Mouse (Mus musculus) mesoderm, embryonic 11.5 days (tissue): ENCODE measurements around the gene Chchd3.

Experiments
- DNase-seq: peaks from one replicate; pipeline ENCODE4 v3.0.0-alpha.2; 2012; ENCODE audit warnings: low read depth, low spot score

The Chchd3 gene

DNA sequence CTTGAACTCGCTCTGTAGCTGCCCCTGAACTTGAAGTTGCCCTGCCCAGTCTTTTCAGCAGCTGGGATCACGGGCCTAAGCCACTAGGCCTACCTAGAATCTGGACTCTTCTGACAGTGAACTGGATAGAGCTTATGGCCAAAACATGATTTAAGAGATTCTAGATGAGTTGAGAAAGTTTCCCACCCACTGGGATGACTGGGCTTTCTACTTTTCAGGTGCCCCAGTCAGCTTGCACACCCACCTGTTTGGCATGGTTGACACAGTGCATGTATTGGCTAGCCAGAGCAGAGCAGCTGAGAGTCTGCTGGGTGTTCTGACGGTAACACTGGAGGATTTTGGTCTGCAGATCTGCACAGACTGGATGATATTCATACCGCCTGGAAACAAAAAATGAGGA is 256.4 kb downstream of the Chchd3 start:
- no peak for DNase-seq

DNA sequence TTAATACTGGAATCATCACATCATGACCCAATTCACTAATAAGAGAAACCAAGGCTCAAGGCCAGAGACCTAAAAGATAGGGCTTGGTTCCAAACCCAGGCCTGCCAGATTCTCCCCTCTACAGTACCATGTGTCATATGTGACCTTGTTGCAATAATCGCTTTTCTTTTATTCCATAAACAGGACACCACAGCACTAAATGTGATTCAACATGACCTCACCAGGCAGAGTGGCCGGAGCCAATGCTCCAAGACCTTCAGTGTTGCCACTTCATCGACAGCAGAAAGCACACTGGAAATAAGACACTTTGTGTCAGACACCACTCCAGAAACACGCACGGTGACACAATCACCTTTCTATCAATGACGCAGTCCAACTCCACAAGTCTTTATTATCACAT is 258.3 kb downstream of the Chchd3 start:
- DNase-seq, result no peak

DNA sequence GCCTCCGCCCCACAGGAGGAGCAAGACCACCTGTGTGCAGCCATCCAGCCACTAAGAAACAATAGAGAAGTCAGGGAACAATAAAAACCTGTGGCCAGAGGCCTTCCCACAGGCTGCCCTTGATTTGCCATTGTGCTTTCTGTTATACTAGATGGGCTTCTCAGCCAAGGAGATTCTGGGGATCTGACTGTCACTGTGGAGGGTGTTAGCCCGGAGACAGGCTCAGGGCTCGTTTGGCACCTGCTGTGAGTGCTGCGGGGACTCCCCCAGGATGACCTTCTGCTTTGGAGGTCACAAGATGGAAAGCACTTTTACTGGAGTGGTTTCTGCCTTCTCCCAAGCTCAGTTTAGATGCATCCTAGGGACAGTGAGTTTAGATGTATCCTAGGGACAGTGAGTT is 262.5 kb downstream of the Chchd3 start:
- DNase-seq, result no peak

DNA sequence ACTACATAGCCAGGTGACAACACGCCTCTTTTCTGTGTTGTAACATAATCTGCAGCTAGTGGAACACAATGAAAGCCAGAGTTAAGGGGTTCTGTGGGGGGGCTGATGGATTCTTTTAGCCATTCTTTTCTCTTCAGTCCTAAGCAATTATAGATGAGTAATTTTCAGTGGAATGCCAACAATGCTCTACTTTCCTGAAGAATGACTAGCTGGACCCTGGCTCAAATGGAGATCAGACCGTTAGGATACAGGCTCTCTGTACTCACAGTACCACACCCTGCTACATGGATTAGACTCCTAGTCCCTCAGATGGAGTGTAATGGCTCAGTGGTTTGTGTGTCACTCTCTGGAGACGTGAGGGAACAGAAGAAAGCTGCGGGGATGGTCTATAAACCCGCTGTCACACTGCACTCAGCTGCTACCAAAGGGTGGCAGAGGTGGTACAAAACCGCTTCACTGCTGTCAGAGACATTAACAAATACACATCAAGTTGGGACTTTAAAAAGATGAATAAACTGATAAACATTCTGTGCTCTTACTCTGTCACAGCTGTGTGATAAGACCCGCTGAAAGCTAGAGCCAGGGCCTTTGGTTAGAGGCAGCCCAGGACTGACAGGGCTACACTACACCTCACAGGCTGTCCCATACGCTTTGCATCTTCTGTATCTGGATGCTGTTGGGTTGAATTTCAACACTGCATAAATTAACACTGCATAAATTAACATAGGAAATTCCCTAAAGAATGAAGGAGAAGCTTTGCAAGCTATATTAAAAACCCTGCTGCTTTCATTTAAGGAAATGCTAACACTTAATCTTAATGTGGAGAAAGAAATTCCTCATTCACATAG is 264.2 kb downstream of the Chchd3 start:
- no peak for DNase-seq

DNA sequence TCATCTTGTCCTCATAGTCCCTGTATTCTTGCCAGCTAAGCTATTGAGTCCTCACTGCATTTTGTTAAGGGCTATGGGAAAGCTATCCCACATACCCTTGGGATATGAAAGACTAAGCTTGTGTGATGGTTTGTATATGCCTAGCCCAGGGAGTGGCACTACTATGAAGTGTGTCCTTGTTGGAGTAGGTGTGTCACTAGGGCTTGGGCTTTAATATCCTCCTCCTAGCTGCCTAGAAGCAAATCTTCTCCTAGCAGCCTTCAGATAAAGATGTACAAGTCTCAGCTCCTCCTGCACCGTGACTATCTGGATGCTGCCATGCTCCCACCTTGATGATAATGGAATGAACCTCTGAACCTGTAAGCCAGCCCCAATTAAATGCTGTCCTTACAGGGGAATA is 266.5 kb downstream of the Chchd3 start:
- no peak for DNase-seq

DNA sequence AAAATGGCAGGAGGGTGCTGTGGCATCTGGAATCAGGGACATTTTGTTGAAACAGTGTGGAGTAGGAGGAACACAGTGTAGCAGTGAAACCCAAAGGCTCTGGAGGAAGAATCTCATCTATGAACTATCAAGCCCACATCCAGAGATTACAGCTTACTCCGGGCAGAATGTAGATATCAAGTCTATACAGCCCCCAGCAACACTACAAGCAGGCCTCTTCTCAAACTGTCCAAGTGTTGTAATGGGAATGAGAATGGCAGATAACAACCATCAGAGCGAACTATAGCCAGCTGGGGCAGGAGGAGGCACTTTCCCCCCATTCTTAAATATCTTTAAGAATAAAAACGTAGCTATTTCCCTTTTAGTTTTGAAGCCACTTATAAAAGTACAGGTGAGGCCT is 266.9 kb downstream of the Chchd3 start:
- no peak for DNase-seq

DNA sequence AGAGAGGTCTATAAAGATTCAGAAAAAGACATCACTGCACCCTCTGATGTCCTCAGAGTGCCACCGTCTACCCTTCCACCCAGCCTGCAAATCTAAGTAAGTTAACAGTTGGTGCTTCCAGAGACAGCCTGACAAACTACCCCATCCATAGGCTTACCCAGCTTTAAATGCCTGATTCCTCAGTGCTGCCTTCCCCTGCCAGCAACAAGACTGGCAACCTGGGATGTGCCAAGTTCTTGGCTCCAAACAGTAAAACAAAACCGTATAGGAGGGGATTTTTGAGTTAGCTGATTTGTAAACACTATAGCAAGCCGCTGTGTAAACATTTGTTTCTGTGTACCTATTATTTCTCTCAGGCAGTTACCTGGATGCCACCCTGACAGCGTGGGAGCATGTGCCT is 269.6 kb downstream of the Chchd3 start:
- DNase-seq, result no peak

DNA sequence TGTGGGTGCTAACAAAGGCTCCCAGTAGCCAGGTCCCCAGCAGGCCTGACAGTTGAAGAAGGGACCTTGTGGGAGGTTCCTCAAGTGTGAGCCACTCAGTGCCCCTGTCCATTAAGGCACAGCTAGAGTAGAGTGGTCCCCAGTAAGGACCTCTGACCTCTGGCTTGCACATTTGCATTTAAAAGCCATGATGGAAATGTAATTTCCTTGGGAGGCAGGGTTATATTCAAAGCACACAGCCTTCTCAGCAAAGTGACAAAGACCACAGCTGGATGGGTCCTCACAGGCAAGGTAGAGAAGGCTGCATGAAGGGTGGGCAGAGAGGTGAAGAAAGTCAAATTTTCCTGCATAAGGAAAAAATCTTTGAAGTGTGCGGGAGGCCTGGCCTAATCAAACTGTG is 272.7 kb downstream of the Chchd3 start:
- no peak for DNase-seq

DNA sequence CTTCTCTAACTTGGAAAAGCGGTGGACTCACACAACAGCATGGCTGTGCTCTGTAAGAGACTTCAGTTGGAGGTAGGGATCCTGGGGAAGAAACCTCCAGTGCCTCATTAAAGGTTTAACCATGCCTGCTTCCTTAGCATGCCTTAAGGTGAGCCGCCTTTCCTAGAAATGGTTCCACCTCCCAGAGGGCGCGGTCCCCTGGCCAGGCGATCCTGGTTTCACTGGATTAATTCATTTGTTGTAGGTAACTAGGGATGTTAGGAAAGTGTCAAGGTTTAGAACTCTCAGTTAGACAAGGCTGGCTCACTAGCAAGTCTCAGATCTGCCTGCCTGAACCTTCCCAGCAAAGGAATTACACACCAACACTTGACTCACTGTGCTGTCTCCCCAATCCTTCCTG is 273.9 kb downstream of the Chchd3 start:
- DNase-seq, result no peak

DNA sequence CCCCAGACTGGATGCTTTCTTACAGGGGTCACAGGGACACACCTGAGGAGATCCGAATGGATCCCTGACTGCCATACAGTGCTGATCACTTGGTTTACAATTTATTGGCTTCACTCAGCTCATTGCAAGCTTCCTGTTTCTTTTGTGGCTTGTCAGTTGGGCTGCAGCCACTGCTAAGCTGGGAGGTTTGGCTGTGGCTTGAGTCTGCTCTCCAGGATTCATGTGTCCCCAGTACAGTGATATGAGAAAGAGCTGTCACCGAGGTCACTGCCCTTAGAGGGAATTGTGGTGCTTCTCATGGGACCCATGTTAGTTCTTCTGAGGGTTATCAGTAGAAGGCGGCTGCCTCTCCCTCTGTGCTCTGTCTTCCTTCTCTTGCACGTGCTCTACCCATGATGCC is 277.0 kb downstream of the Chchd3 start:
- no peak for DNase-seq

DNA sequence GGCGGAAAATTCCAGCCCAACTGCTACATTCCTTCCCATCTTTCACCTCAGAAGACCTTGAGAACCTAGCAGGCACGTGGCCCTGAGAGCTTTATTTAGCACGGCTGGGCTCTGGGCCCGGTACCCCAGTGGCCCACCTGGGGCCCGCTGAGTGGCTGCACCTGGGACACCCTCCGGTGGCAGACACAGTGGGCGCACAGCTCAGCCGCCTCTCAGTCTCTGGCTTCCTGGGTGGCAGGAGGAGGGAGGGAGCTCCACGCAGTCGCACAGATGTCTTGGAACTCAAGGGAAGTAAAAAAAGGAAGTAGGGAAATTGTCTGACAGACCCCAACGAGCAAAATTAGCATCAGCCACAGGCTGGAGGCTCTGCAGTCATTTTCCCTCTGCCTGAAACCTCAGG is 279.5 kb downstream of the Chchd3 start:
- no peak for DNase-seq

DNA sequence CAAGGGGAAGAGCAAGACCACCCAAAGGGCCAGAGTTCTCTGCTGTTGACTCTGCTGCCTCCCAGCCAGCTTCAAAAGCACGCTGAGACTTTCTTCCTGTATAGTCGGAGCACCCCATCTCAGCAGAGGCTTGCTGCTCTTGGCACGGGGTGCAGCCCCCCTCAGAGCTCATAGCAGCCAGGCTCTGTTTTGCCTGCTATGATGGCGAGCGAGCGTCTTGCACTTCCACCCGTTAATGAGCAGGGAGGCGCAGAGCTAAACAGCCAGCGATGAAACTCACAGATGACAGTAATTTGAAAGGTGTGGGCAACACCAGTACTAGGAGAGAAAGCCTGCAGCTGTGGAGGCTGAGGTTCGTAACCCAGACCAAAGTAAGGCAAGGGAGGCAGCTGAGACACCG is 283.7 kb downstream of the Chchd3 start:
- no peak for DNase-seq

DNA sequence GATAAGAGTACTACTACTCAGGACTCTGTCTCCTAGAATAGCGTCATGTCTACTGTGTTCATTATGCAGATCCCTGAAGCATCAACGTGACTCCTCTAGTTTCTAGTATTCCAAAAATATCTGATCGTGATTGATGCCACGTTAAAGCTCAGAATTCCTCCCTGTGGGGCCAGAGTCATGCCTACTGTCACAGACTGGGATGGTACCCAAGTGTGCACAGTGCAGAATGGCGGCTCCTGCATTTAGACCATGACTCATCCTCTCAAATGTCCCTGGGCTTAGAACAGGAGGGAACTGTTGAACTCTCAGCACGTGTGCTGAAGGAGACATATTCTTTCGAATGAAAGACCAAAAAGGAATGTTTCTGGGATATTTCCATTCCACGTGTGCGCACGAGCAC is 305.5 kb downstream of the Chchd3 start:
- DNase-seq, result no peak

DNA sequence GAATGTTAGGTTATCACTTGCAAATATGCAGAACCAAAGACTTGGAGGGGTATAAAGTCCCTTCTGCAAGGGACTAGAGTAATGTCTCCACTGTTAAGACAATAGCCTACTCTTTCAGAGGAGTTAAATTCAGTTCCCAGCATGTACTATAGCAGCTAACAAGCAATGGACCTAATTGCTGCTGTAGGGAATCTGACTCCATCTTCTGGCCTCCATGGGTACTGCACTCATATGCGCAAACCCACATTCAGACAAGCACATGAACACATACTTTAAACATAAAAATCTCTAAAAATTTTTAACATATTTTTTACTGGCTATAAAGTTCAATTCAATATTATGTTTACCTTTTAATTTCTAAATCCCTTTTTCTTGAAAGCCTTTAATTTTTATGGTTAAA is 310.2 kb downstream of the Chchd3 start:
- no peak for DNase-seq

DNA sequence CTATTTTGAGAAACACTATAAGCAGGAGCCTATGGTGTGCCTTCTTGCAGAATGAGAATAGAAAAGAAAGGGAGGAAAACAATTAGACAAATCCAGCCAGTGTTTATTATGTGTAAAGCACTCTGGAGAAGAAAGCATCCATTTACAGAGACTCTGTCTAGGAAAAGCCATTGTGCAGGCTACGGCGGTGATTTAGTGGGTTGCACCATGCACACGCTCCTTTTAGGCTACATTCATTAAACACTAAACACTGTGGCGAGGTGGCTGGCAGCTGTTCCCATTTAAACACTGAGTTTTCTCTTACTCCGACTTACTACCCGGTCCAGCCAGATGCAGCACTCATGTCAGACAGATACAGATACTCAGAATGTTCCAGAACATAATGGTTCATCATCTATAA is 311.3 kb downstream of the Chchd3 start:
- DNase-seq, result no peak

DNA sequence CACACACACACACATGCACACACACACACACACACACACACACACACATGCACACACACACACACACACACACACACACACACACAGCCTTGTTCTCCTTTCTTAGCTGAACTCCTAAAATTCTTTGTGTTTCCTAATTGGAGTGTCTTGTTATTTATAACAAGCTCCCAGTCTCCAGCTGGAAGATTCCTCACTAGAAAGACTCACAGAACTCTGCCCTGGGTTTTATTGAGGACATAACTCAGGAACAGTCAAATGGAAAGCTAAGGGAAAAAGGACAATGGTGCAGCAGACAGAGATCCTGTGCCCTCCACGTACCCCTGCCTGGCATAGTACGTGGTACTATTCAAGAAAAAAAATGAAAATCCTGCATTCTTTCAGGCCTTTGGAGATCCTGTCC is 312.7 kb downstream of the Chchd3 start:
- no peak for DNase-seq
